ENCODE assay signal across 9 mouse cellular contexts in genomic region chr11:11684056-11684929, GRCm38 (mm10). TPM values are rescaled to one million over a fixed set of nuclear protein-coding genes. Genes with fewer than 3 reads are reported as not detected.
DNase-seq lines count a peak whose midpoint lies in the region; ATAC-seq and TF ChIP-seq lines count a peak whose summit lies in the region.
"Had no signal": no experiment of that assay in that cellular context is flagged by ENCODE, and none has a peak within 500 bp of the region (broad histone marks: within the 10 kb centered on the region; RNA-seq: fewer than 3 reads in every experiment).

No protein-coding gene starts in this region.

- no peak overlapping the region for H3K27ac ChIP-seq in embryonic facial prominence, embryonic 12.5 days
- H3K27ac ChIP-seq in hindbrain, embryonic 12.5 days, result no peak overlapping the region
- H3K27ac ChIP-seq in midbrain, embryonic 15.5 days, result no peak overlapping the region

- H3K9me3 ChIP-seq in embryonic facial prominence, embryonic 12.5 days, result no peaks in the 10 kb centered on the region
- H3K9me3 ChIP-seq in hindbrain, embryonic 12.5 days (replicated peaks), result no peaks in the 10 kb centered on the region
- H3K9me3 ChIP-seq in midbrain, embryonic 15.5 days, result no peaks in the 10 kb centered on the region

- no peak for TF ChIP-seq CTCF in lung, adult 2 months (IDR thresholded peaks at IDR 0.05; ENCODE audit: insufficient read depth, low read length)

- H3K4me1 ChIP-seq in lung, adult 2 months (ENCODE audit: control insufficient read depth, insufficient read depth, low read length), result no peaks in the 10 kb centered on the region
- peaks cover 3% of the 10 kb centered on the region; the same call in 1 of the 2 replicates for H3K4me1 ChIP-seq in embryonic facial prominence, embryonic 12.5 days
- peaks cover 16% of the 10 kb centered on the region for H3K4me1 ChIP-seq in hindbrain, embryonic 12.5 days
- H3K4me1 ChIP-seq in midbrain, embryonic 15.5 days, result peaks cover 18% of the 10 kb centered on the region

- H3K36me3 ChIP-seq in embryonic facial prominence, embryonic 12.5 days, result no peaks in the 10 kb centered on the region
- H3K36me3 ChIP-seq in hindbrain, embryonic 12.5 days, result no peaks in the 10 kb centered on the region
- H3K36me3 ChIP-seq in midbrain, embryonic 15.5 days (replicated peaks), result no peaks in the 10 kb centered on the region

- peaks cover 50% of the 10 kb centered on the region for H3K27me3 ChIP-seq in embryonic facial prominence, embryonic 12.5 days
- H3K27me3 ChIP-seq in hindbrain, embryonic 12.5 days, result peaks cover 50% of the 10 kb centered on the region
- H3K27me3 ChIP-seq in midbrain, embryonic 15.5 days (replicated peaks), result peaks cover 37% of the 10 kb centered on the region

- H3K4me2 ChIP-seq in embryonic facial prominence, embryonic 12.5 days (replicated peaks), result peak overlapping the region; percentile 97; the same call in 1 of the 2 replicates
- peak overlapping the region; percentile 100 for H3K4me2 ChIP-seq in hindbrain, embryonic 12.5 days (replicated peaks)
- H3K4me2 ChIP-seq in midbrain, embryonic 15.5 days, result peak overlapping the region; percentile 100

- no peak overlapping the region for H3K4me3 ChIP-seq in lung, adult 2 months (replicated peaks; ENCODE audit: extremely low read depth, low read depth, low read length)
- peak overlapping the region; percentile 63; the same call in 1 of the 2 replicates for H3K4me3 ChIP-seq in embryonic facial prominence, embryonic 12.5 days
- H3K4me3 ChIP-seq in hindbrain, embryonic 12.5 days, result no peak overlapping the region
- peak overlapping the region; percentile 55; the same call in 1 of the 2 replicates for H3K4me3 ChIP-seq in midbrain, embryonic 15.5 days

- H3K9ac ChIP-seq in embryonic facial prominence, embryonic 12.5 days, result no peak overlapping the region
- H3K9ac ChIP-seq in hindbrain, embryonic 12.5 days, result no peak overlapping the region
- H3K9ac ChIP-seq in midbrain, embryonic 15.5 days, result no peak overlapping the region

- ATAC-seq in embryonic facial prominence, embryonic 12.5 days (ENCODE audit: insufficient number of reproducible peaks, insufficient read depth, low FRiP score, low TSS enrichment), result 0 out of 2 replicates have a peak, but pooled peaks have one; percentile 22
- ATAC-seq in hindbrain, embryonic 12.5 days (ENCODE audit: low FRiP score), result no peak
- 0 out of 2 replicates have a peak, but pooled peaks have one; percentile 1 for ATAC-seq in midbrain, embryonic 15.5 days (replicated peaks)

- 67% methylated on average over 9 of the region's 9 CpGs for WGBS in lung, adult 2 months
- 64% methylated on average over 9 of the region's 9 CpGs for whole genome bisulfite sequencing in embryonic facial prominence, embryonic 12.5 days
- WGBS in hindbrain, embryonic 12.5 days, result 62% methylated on average over 9 of the region's 9 CpGs
- 71% methylated on average over 9 of the region's 9 CpGs for WGBS in midbrain, embryonic 15.5 days

- no peak for TF ChIP-seq POLR2A in lung, adult 2 months (IDR thresholded peaks at IDR 0.05; ENCODE audit: borderline replicate concordance, extremely low read depth, low read depth, low read length)

- peak; percentile 28 for DNase-seq in lung, adult 2 months
- DNase-seq in lung, postnatal 14 days, result no peak
- no peak for DNase-seq in gastrocnemius, adult 18-20 months (ENCODE audit: low spot score)
- no peak for DNase-seq in urinary bladder, adult 2 months (ENCODE audit: low spot score)
- DNase-seq: heart, adult 18-20 months had no signal

RNA-seq across cellular contexts. Expression of gene Ikzf1, which starts 0.5 kb away (rescaled TPM):
- 28.0 and 39.9 TPM in 2 replicates for polyA plus RNA-seq in lung, adult 2 months (2012; rRNA removed)
- 0.84 and 1.3 TPM in 2 replicates for polyA plus RNA-seq in embryonic facial prominence, embryonic 12.5 days (2016; fragmentation: Nextera tagmentation; extraction: Ambion mirVana)
- 0.94 and 2.0 TPM in 2 replicates for polyA plus RNA-seq in hindbrain, embryonic 12.5 days (2016; fragmentation: Nextera tagmentation; extraction: Ambion mirVana)
- polyA plus RNA-seq in midbrain, embryonic 15.5 days (2015; fragmentation: Nextera tagmentation; extraction: Ambion mirVana), result 1.6 and 1.9 TPM in 2 replicates
- under 1 TPM; 0.18 to 0.43 TPM for total RNA-seq in gastrocnemius, adult 18-20 months (2021)
- polyA plus RNA-seq in urinary bladder, adult 2 months (2012; rRNA removed), result 3.5 and 3.9 TPM in 2 replicates

RNA-seq across cellular contexts. Expression of gene 4930512M02Rik, which starts 56.7 kb away (rescaled TPM):
- not detected in 2 replicates for polyA plus RNA-seq in lung, adult 2 months (2012; rRNA removed)
- not detected in 2 replicates for polyA plus RNA-seq in embryonic facial prominence, embryonic 12.5 days (2016; fragmentation: Nextera tagmentation; extraction: Ambion mirVana)
- not detected in 2 replicates for polyA plus RNA-seq in hindbrain, embryonic 12.5 days (2016; fragmentation: Nextera tagmentation; extraction: Ambion mirVana)
- not detected in 2 replicates for polyA plus RNA-seq in midbrain, embryonic 15.5 days (2015; fragmentation: Nextera tagmentation; extraction: Ambion mirVana)
- not detected for total RNA-seq in gastrocnemius, adult 18-20 months (2021)
- polyA plus RNA-seq in urinary bladder, adult 2 months (2012; rRNA removed), result not detected in 2 replicates
- total RNA-seq: heart, adult 18-20 months; left cerebral cortex, postnatal 36 days had no signal

Comparison
In these comparisons a context has a peak if more than half of its experiments do, and no peak if none do; other contexts are left out.
1. H3K4me3 ChIP-seq: peak in embryonic facial prominence, embryonic 12.5 days (single experiment) and midbrain, embryonic 15.5 days (single experiment); none in lung, adult 2 months (single experiment) and hindbrain, embryonic 12.5 days (single experiment).
2. Peak in every context shown above with its lines, with median percentiles within 50 percentile points of each other: H3K4me2 ChIP-seq.